Mouse (Mus musculus) liver, postnatal 0 days (tissue): ENCODE results near the gene Ms4a10.

ENCODE experiments used
- CTCF ChIP-seq: sonication (generic); IDR thresholded peaks from 2 replicates; pipeline ENCODE4 v1.5.1; 2016; ENCODE audit warnings: antibody characterized with exemption, low read depth
- EP300 ChIP-seq: IDR thresholded peaks from 2 replicates; pipeline ENCODE4 v1.6.1; 2016; ENCODE audit warnings: antibody characterized with exemption, low read depth, mild to moderate bottlenecking

DNA sequence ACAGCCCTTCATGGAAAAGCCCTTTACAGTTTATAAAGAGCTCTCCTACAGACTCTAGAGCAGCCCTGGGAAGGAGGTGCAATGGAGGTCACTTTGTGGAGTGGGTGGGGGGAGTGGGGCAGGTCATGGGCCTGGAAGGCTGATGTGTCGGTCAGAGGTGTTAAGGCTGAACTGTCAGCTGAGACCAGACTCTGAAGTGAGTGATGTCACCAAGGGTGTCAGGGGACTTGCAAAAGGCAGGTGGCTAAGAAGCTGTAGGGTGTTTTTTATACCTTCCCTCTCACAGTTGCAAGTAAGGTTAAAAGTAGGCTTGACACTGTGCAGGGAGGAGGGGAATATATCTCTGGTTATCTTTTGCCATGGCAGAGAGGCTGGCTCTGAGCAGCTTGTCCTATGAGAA, 16.3 kb upstream of the Ms4a10 start:
- TF ChIP-seq CTCF (no peak), EP300 (no peak)
